Mouse (Mus musculus): ENCODE results near the gene Plcl2.
"Not testable (repeated sequence)": the region's sequence is repeated elsewhere in the genome, so short reads cannot be mapped to it uniquely, and the experiment has no call there.

Gene Plcl2

GRCm38 (mm10) chr17:50500806-50501205, 8.4 kb upstream of the Plcl2 start:
- no peak for DNase-seq

GRCm38 (mm10) chr17:50503075-50503474, 6.1 kb upstream of the Plcl2 start:
- DNase-seq = peak; percentile 63

GRCm38 (mm10) chr17:50504070-50504846, 4.9 kb upstream of the Plcl2 start:
- no peak for DNase-seq

GRCm38 (mm10) chr17:50505910-50506634, 3.1 kb upstream of the Plcl2 start:
- no peak for DNase-seq

GRCm38 (mm10) chr17:50506861-50507321, 2.3 kb upstream of the Plcl2 start:
- DNase-seq = no peak

- DNase-seq = no peak
Measured at GRCm38 (mm10) chr17:50508055-50508774, 988 bp upstream of the Plcl2 start.

- DNase-seq = peak; percentile 37
Measured at GRCm38 (mm10) chr17:50508775-50509250, 390 bp upstream of the Plcl2 start.

GRCm38 (mm10) chr17:50510279-50510678, 1.1 kb downstream of the Plcl2 start:
- DNase-seq = no peak

- no peak for DNase-seq
Measured at GRCm38 (mm10) chr17:50510741-50511140, 1.5 kb downstream of the Plcl2 start.

- no peak for DNase-seq
Measured at GRCm38 (mm10) chr17:50512222-50512621, 3.0 kb downstream of the Plcl2 start.

GRCm38 (mm10) chr17:50512841-50513240, 3.6 kb downstream of the Plcl2 start:
- DNase-seq = no peak

- no peak for DNase-seq
Measured at GRCm38 (mm10) chr17:50513376-50513775, 4.2 kb downstream of the Plcl2 start.

GRCm38 (mm10) chr17:50514012-50514411, 4.8 kb downstream of the Plcl2 start:
- DNase-seq = no peak

- DNase-seq = no peak
Measured at GRCm38 (mm10) chr17:50515926-50516325, 6.7 kb downstream of the Plcl2 start.

GRCm38 (mm10) chr17:50517781-50518415, 8.7 kb downstream of the Plcl2 start:
- DNase-seq = no peak

- no peak for DNase-seq
Measured at GRCm38 (mm10) chr17:50519588-50519987, 10.4 kb downstream of the Plcl2 start.

- no peak for DNase-seq
Measured at GRCm38 (mm10) chr17:50522473-50523083, 13.4 kb downstream of the Plcl2 start.

GRCm38 (mm10) chr17:50524970-50525369, 15.8 kb downstream of the Plcl2 start:
- DNase-seq = no peak

- no peak for DNase-seq
Measured at GRCm38 (mm10) chr17:50525821-50526220, 16.6 kb downstream of the Plcl2 start.

- no peak for DNase-seq
Measured at GRCm38 (mm10) chr17:50530089-50530488, 20.9 kb downstream of the Plcl2 start.

- DNase-seq = not testable (repeated sequence)
Measured at GRCm38 (mm10) chr17:50534889-50535288, 25.7 kb downstream of the Plcl2 start.
